Mouse (Mus musculus) liver, adult 2 months (tissue): Measurements from ENCODE around the gene Trio.

ENCODE experiments used
- CTCF ChIP-seq: fragments of 200-500 bp; IDR thresholded peaks from 2 replicates; pipeline ENCODE4 v1.5.1; 2011; ENCODE audit warnings: low read depth, low read length, control low read depth
- POLR2A ChIP-seq: fragments of 200-500 bp; IDR thresholded peaks from 2 replicates; pipeline ENCODE4 v1.6.1; 2011; ENCODE audit warnings: low read length, control low read depth; ENCODE audit not compliant: insufficient read depth; ENCODE audit errors: extremely low read depth

DNA sequence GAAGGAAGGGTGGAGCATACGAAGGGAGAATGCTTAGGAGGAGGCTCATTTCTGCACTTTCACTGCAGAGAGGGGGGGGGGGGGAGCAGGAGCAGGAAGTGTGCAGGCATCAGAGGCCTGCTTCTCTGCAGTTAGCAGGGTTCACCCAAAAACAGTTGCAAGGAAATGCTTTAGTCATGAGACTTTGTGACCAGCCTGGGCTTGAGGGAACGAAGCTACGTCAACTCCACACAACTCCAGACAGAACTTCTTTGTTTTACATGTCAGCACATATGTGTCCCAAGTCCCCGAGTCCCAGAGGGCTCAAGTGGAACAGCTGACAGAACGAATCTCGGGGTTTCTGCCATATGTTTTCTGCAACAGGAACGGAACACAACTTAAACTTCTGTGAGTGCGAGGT, 99.8 kb downstream of the Trio start:
- TF ChIP-seq POLR2A (no peak), CTCF (no peak)
